ENCODE assay signal across 28 mouse cellular contexts in genomic region chr9:54649360-54649759, GRCm38 (mm10). TPM values are rescaled to one million over a fixed set of nuclear protein-coding genes. Genes with fewer than 3 reads are reported as not detected.
DNase-seq lines count a peak whose midpoint lies in the region; TF ChIP-seq lines count a peak whose summit lies in the region.
"Had no signal": no experiment of that assay in that cellular context is flagged by ENCODE, and none has a peak within 500 bp of the region (broad histone marks: within the 10 kb centered on the region; RNA-seq: fewer than 3 reads in every experiment).

No protein-coding gene starts in this region.

- no peak overlapping the region for H3K9ac ChIP-seq in MEL (ENCODE audit: control insufficient read depth, low read depth, low read length, poor library complexity, severe bottlenecking)
- H3K9ac ChIP-seq: embryonic facial prominence, embryonic 15.5 days; forebrain, embryonic 15.5 days; hindbrain, embryonic 13.5 days; kidney, embryonic 15.5 days; limb, embryonic 12.5 days; liver, embryonic 12.5 days; midbrain, embryonic 13.5 days; neural tube, embryonic 12.5 days; stomach, embryonic 15.5 days had no signal

- H3K4me1 ChIP-seq in kidney, adult 2 months (ENCODE audit: control insufficient read depth, insufficient read depth, low read length): peaks cover 3% of the 10 kb centered on the region; the same call in 1 of the 2 replicates
- peaks cover 3 to 11% of the 10 kb centered on the region in 2 experiments; a peak in 3 of 4 replicates for H3K4me1 ChIP-seq in MEL (ENCODE audit: control insufficient read depth in 1 of 2, insufficient read depth in 2 of 2, low read length in 2 of 2)
- H3K4me1 ChIP-seq: embryonic facial prominence, embryonic 15.5 days; forebrain, embryonic 15.5 days; hindbrain, embryonic 13.5 days; limb, embryonic 12.5 days; liver, embryonic 12.5 days; midbrain, embryonic 13.5 days; neural tube, embryonic 12.5 days; stomach, embryonic 15.5 days had no signal

- no peak overlapping the region for H3K27ac ChIP-seq in kidney, adult 2 months (ENCODE audit: insufficient read depth, low read depth, low read length)
- H3K27ac ChIP-seq in MEL (ENCODE audit: control insufficient read depth, low read depth, low read length): no peak overlapping the region; the same call in 1 of the 2 replicates
- H3K27ac ChIP-seq: embryonic facial prominence, embryonic 15.5 days; forebrain, embryonic 15.5 days; hindbrain, embryonic 13.5 days; kidney, embryonic 15.5 days; limb, embryonic 12.5 days; liver, embryonic 12.5 days; midbrain, embryonic 13.5 days; neural tube, embryonic 12.5 days; stomach, embryonic 15.5 days had no signal

- DNase-seq in kidney, adult 2 months: peak; percentile 32
- DNase-seq in kidney, adult 18-20 months: no peak
- DNase-seq in 416B (ENCODE audit: low read depth) (peak; percentile 25), MEL (ENCODE audit: low read depth, low spot score) (peak; percentile 77)
- DNase-seq in adrenal gland, postnatal 36 days: peak; percentile 49 to 61
- no peak for DNase-seq in left cerebral cortex, postnatal 10 days (ENCODE audit: extremely low spot score in 1 of 2, low spot score in 2 of 2)
- no peak for DNase-seq in spleen, adult 18-20 months
- no peak for DNase-seq in frontal cortex, postnatal 10 days (ENCODE audit: low spot score in 2 of 2)
- DNase-seq: cerebellum, adult 9-11 months; gastrocnemius, postnatal 14 days; heart, adult 18-20 months; heart, postnatal 36 days; kidney, postnatal 36 days; layer of hippocampus, postnatal 36 days; lung, adult 2 months; lung, postnatal 14 days; right cerebral cortex, adult 18-20 months; right cerebral cortex, postnatal 4 days had no signal

- H3K4me3 ChIP-seq in kidney, adult 2 months (ENCODE audit: insufficient read depth, low read depth, low read length): no peak overlapping the region
- H3K4me3 ChIP-seq in MEL (ENCODE audit: control insufficient read depth in 1 of 2, insufficient read depth in 1 of 2, low read depth in 2 of 2, low read length in 2 of 2): no peak overlapping the region
- H3K4me3 ChIP-seq: embryonic facial prominence, embryonic 15.5 days; forebrain, embryonic 15.5 days; hindbrain, embryonic 13.5 days; kidney, embryonic 15.5 days; limb, embryonic 12.5 days; liver, embryonic 12.5 days; midbrain, embryonic 13.5 days; neural tube, embryonic 12.5 days; stomach, embryonic 15.5 days had no signal

- no peak for TF ChIP-seq CTCF in kidney, adult 2 months (conservative IDR thresholded peaks at IDR 0.05; ENCODE audit: insufficient read depth, insufficient read length, low read depth, low read length)
- no peak for TF ChIP-seq CTCF in MEL (IDR thresholded peaks at IDR 0.05 in 2 of 3, conservative IDR thresholded peaks at IDR 0.05 in 1 of 3; ENCODE audit: control insufficient read depth in 1 of 3, insufficient read depth in 1 of 3, low read depth in 2 of 3, low read length in 3 of 3, poor library complexity in 1 of 3, severe bottlenecking in 1 of 3)

- 65% methylated on average over 1 of the region's 1 CpGs for whole genome bisulfite sequencing in kidney, adult 2 months

- intact Hi-C loops in left cerebral cortex, postnatal 10 days (cut with DNase I): no loop called here

- no peaks in the 10 kb centered on the region for H3K79me2 ChIP-seq in MEL (ENCODE audit: control insufficient read depth, insufficient read depth, low read length, poor library complexity)

- no peaks in the 10 kb centered on the region for H3K36me3 ChIP-seq in kidney, adult 2 months (ENCODE audit: control insufficient read depth, insufficient read depth, low read length)
- peaks cover 0 to 6% of the 10 kb centered on the region in 2 experiments; a peak in 2 of 4 replicates for H3K36me3 ChIP-seq in MEL (ENCODE audit: control insufficient read depth in 1 of 2, insufficient read depth in 2 of 2, low read length in 2 of 2)
- H3K36me3 ChIP-seq: embryonic facial prominence, embryonic 15.5 days; forebrain, embryonic 15.5 days; hindbrain, embryonic 13.5 days; kidney, embryonic 15.5 days; limb, embryonic 12.5 days; liver, embryonic 12.5 days; midbrain, embryonic 13.5 days; neural tube, embryonic 12.5 days; stomach, embryonic 15.5 days had no signal

- no peak for TF ChIP-seq RAD21 in MEL (IDR thresholded peaks at IDR 0.05; ENCODE audit: low read depth, low read length)

- peak in 1 of 2 experiments; percentile 21; a peak in 2 of 4 replicates for TF ChIP-seq EP300 in MEL (IDR thresholded peaks at IDR 0.05; ENCODE audit: low read depth in 1 of 2, low read length in 2 of 2)

- no peaks in the 10 kb centered on the region; the same call in 1 of the 2 replicates for H3K27me3 ChIP-seq in kidney, adult 2 months (replicated peaks; ENCODE audit: control insufficient read depth, insufficient read depth, low read length)
- H3K27me3 ChIP-seq in MEL (ENCODE audit: control insufficient read depth in 1 of 2, insufficient read depth in 2 of 2, low read length in 2 of 2): no peaks in the 10 kb centered on the region
- H3K27me3 ChIP-seq: embryonic facial prominence, embryonic 15.5 days; forebrain, embryonic 15.5 days; hindbrain, embryonic 13.5 days; limb, embryonic 12.5 days; midbrain, embryonic 13.5 days; neural tube, embryonic 12.5 days; stomach, embryonic 15.5 days had no signal

- TF ChIP-seq POLR2A in kidney, adult 2 months (IDR thresholded peaks at IDR 0.05; ENCODE audit: low read depth, low read length): no peak
- no peak for TF ChIP-seq POLR2A in MEL (IDR thresholded peaks at IDR 0.05; ENCODE audit: control insufficient read depth in 1 of 2, insufficient read depth in 1 of 2, low read depth in 1 of 2, low read length in 2 of 2, poor library complexity in 1 of 2)

- no peaks in the 10 kb centered on the region for H3K9me3 ChIP-seq in MEL (replicated peaks; ENCODE audit: insufficient read depth, low read length)
- H3K9me3 ChIP-seq: embryonic facial prominence, embryonic 15.5 days; forebrain, embryonic 15.5 days; hindbrain, embryonic 13.5 days; kidney, embryonic 15.5 days; limb, embryonic 12.5 days; liver, embryonic 12.5 days; midbrain, embryonic 13.5 days; neural tube, embryonic 12.5 days; stomach, embryonic 15.5 days had no signal

TF ChIP-seq in MEL, 35 proteins besides CTCF, POLR2A, EP300 and RAD21:
- peak; percentile 93 for TF ChIP-seq MAX (IDR thresholded peaks at IDR 0.05; ENCODE audit: low read length)
- 0 out of 2 replicates have a peak, but pooled peaks have one; percentile 34 for TF ChIP-seq HCFC1 (IDR thresholded peaks at IDR 0.05; ENCODE audit: low read depth, low read length)
- TF ChIP-seq ZKSCAN1 (IDR thresholded peaks at IDR 0.05; ENCODE audit: low read depth, low read length): no peak
- TF ChIP-seq TAL1 (IDR thresholded peaks at IDR 0.05; ENCODE audit: low read length): no peak
- peak; percentile 75 to 97 for TF ChIP-seq USF2 (IDR thresholded peaks at IDR 0.05; ENCODE audit: borderline replicate concordance in 1 of 2, insufficient read depth in 1 of 2, low read depth in 1 of 2, low read length in 2 of 2)
- TF ChIP-seq MYC (IDR thresholded peaks at IDR 0.05; ENCODE audit: low read depth, low read length): 0 out of 2 replicates have a peak, but pooled peaks have one; percentile 30
- no peak for TF ChIP-seq SMC3 (IDR thresholded peaks at IDR 0.05; ENCODE audit: low read depth, low read length)
- TF ChIP-seq ETS1 (IDR thresholded peaks at IDR 0.05; ENCODE audit: low read depth, low read length): no peak; the same call in 1 of the 2 replicates
- TF ChIP-seq GATA1 (IDR thresholded peaks at IDR 0.05; ENCODE audit: low read depth, low read length): peak; percentile 68
- no peak for TF ChIP-seq MAZ (IDR thresholded peaks at IDR 0.05; ENCODE audit: low read depth, low read length)
- peak; percentile 96 for TF ChIP-seq USF1 (IDR thresholded peaks at IDR 0.05; ENCODE audit: low read depth, low read length)
- no peak for TF ChIP-seq ZNF384 (IDR thresholded peaks at IDR 0.05; ENCODE audit: low read depth, low read length)
- TF ChIP-seq SIN3A (IDR thresholded peaks at IDR 0.05; ENCODE audit: low read length): peak; percentile 53
- TF ChIP-seq MXI1 (IDR thresholded peaks at IDR 0.05; ENCODE audit: low read depth, low read length): no peak

RNA-seq across cellular contexts. Expression of gene Acsbg1, which starts 12.3 kb away (rescaled TPM):
- polyA plus RNA-seq in kidney, adult 2 months (2012; rRNA removed): 1.1 and 1.6 TPM in 2 replicates
- total RNA-seq in MEL (2012; rRNA removed): 8.3 and 11.9 TPM in 2 replicates
- polyA plus RNA-seq in MEL (2012; ENCODE audit: insufficient read depth in 1 of 2, insufficient read length in 2 of 2, low read depth in 1 of 2, low replicate concordance in 2 of 2, missing spikeins in 1 of 2): 1 to 10 TPM in 1 of 2 experiments, not detected in 1; 8.8 TPM
- total RNA-seq in adrenal gland, postnatal 36 days (2021): 100 to 1,000 TPM; 105 to 213 TPM
- total RNA-seq in left cerebral cortex, postnatal 10 days (2021): 10 to 100 TPM; 88.4 to 93.5 TPM
- total RNA-seq: common myeloid progenitor, adult 5-6 weeks had no signal

RNA-seq across cellular contexts. Expression of gene Dnaja4, which starts 49.3 kb away (rescaled TPM):
- polyA plus RNA-seq in kidney, adult 2 months (2012; rRNA removed): 7.0 and 9.6 TPM in 2 replicates
- 7.5 and 10.9 TPM in 2 replicates for total RNA-seq in MEL (2012; rRNA removed)
- polyA plus RNA-seq in MEL (2012; ENCODE audit: insufficient read depth in 1 of 2, insufficient read length in 2 of 2, low read depth in 1 of 2, low replicate concordance in 2 of 2, missing spikeins in 1 of 2): 10 to 100 TPM in 1 of 2 experiments, not detected in 1; 13.0 TPM
- 10 to 100 TPM; 17.7 to 24.3 TPM for total RNA-seq in adrenal gland, postnatal 36 days (2021)
- total RNA-seq in left cerebral cortex, postnatal 10 days (2021): 10 to 100 TPM; 13.6 to 14.4 TPM

Comparison
In these comparisons a context has a peak if more than half of its experiments do, and no peak if none do; other contexts are left out.
1. DNase-seq: peak in kidney, adult 2 months (single experiment), 416B (single experiment), MEL (single experiment) and adrenal gland, postnatal 36 days (2 of 2); none in kidney, adult 18-20 months (single experiment), left cerebral cortex, postnatal 10 days (0 of 2), spleen, adult 18-20 months (0 of 2) and frontal cortex, postnatal 10 days (0 of 2).